Mouse (Mus musculus): ENCODE data around the gene Cfap206. TPM values are rescaled to one million over a fixed set of nuclear protein-coding genes. Genes with fewer than 3 reads are reported as not detected.
A peak's percentile ranks its signal among the peaks of the same experiment; 100 is the strongest.

The Cfap206 gene
- polyA plus RNA-seq, 1 experiment, result not detected

GRCm38 (mm10) chr4:34686874-34687567 is 43.0 kb downstream of the Cfap206 start, which contains the start of gene Slc35a1:
TSS of gene Slc35a1 (minus strand) at chr4:34687438.
- under 1% methylated on average over 65 of the region's 65 CpGs for WGBS
- no peak for DNase-seq (ENCODE audit: low read depth, low spot score)

DNA sequence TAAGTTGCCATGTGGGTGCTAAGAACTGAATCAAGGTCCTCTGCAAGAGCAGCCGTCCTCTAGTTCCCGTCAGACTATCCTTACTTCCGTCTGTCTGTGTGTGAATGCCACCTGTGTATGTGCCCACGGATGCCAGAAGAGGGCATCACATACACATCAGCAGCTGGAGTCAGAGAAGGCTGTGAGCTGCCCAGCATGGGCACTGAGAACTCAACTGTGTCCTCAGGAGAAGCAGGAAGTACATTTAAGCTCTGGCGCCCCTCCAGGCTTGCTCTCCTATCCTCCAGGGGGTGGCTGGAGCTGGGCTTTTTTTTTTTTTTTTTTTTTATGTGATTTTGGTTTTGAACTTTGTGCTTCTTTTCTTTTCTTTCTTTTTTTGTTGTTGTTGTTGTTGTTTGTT is 49.5 kb downstream of the Cfap206 start:
- 65% methylated on average over 5 of the region's 5 CpGs for WGBS
- no peak for DNase-seq (ENCODE audit: low read depth, low spot score)

- 81% methylated on average over 5 of the region's 5 CpGs for WGBS
- DNase-seq (ENCODE audit: low read depth, low spot score), result no peak
These were observed 56.3 kb downstream of the Cfap206 start for GRCm38 (mm10) chr4:34673721-34674120.

GRCm38 (mm10) chr4:34667923-34668322 is 62.1 kb downstream of the Cfap206 start:
- WGBS, result 83% methylated on average over 5 of the region's 5 CpGs
- no peak for DNase-seq (ENCODE audit: low read depth, low spot score)

- 65% methylated on average over 6 of the region's 6 CpGs for WGBS
- DNase-seq (ENCODE audit: low read depth, low spot score), result no peak
These were observed 68.1 kb downstream of the Cfap206 start for GRCm38 (mm10) chr4:34661927-34662326.

DNA sequence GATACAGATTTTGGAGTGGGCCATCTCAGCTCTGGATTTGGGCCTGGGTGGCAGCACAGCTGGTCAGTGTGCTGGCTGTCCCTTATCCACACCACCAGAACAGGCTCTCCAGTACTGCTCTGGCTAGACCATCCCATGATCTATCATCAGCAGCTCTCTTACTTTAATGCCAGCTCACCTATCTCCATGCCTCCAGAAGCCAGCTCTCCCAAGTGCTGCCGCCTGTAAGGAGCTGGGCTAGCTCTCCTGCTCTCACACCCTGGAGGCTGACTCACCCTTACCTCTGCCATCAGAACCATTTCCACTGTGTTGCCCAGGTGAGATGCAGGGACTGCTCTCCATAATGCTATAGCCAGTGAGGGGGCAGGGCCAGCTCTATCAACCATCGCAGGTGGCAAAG is 68.5 kb downstream of the Cfap206 start:
- WGBS, result 90% methylated on average over 2 of the region's 2 CpGs
- DNase-seq (ENCODE audit: low read depth, low spot score), result no peak

- WGBS, result 27% methylated on average over 2 of the region's 2 CpGs
- peak; percentile 61 for DNase-seq (ENCODE audit: low read depth, low spot score)
These were observed 71.0 kb downstream of the Cfap206 start for GRCm38 (mm10) chr4:34659012-34659411.

- 95% methylated on average over 10 of the region's 10 CpGs for WGBS
- DNase-seq (ENCODE audit: low read depth, low spot score), result no peak
These were observed 73.9 kb downstream of the Cfap206 start for GRCm38 (mm10) chr4:34656101-34656500.

DNA sequence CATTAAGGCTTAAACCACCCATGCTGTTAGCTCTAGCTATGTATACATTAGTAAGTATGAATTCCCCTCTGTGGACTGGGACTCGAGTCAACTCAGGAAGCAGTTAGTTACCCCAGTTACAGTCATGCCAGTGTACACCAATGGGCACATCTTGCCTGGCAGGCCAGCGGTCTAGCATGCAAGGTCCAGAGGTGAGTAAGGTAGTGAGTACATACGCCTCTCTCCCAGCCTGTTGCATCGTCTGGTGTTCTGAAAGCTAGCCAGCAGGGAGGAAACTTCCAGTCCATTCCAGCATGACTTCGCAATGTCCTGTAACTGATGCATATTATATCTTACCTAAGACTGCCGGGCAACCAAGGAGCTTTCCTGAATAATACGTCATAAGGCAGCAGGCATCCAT is 76.8 kb downstream of the Cfap206 start:
- 88% methylated on average over 7 of the region's 7 CpGs for WGBS
- no peak for DNase-seq (ENCODE audit: low read depth, low spot score)

GRCm38 (mm10) chr4:34644779-34645178 is 85.2 kb downstream of the Cfap206 start:
- no peak for DNase-seq (ENCODE audit: low read depth, low spot score)

GRCm38 (mm10) chr4:34640731-34641130 is 89.3 kb downstream of the Cfap206 start:
- 96% methylated on average over 3 of the region's 3 CpGs for WGBS
- no peak for DNase-seq (ENCODE audit: low read depth, low spot score)

DNA sequence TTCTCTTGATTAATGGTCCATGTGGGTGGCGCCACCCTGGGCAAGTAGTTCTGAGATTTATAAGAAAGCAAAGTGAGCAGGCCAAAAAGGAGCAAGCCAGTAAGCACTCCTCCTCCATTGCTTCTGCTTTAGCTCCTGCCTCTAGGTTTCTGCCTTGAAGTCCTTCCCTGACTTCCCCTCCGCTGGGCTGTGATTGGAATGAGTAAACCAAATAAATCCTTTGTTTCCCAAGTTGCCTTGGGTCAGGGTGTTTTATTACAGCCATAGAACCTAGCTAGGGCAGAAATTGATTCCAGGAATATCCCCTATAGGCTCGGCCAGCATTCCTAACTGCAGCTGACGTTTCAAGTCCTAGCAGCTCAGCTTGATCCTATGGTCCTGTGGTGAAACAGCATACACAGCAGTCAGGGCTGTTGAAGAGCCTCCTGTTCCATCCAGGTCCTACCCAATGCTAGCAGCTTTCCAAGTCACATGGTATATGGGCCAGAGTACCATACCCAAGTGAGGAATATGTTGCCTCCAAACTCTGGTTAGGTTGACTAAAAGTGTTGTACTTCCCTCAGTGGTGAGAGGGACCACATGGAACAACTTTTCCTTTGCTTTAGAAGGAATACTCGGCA is 90.2 kb downstream of the Cfap206 start:
- 80% methylated on average over 5 of the region's 5 CpGs for WGBS
- DNase-seq (ENCODE audit: low read depth, low spot score), result no peak

Other genes with a start within 250 kb of the Cfap206 start
- 17.9 and 20.6 TPM in 2 replicates for gene Akirin2, start 179.3 kb downstream of the Cfap206 start, polyA plus RNA-seq (2012; rRNA removed)
- gene Orc3, start 115.3 kb downstream of the Cfap206 start, polyA plus RNA-seq (2012; rRNA removed), result 8.9 and 15.1 TPM in 2 replicates
- gene Rars2, start 115.2 kb downstream of the Cfap206 start, polyA plus RNA-seq (2012; rRNA removed), result 14.7 and 14.8 TPM in 2 replicates
- gene Slc35a1, start 42.8 kb downstream of the Cfap206 start, polyA plus RNA-seq (2012; rRNA removed), result 13.1 and 15.5 TPM in 2 replicates
- gene Gm136, start 26.1 kb upstream of the Cfap206 start, polyA plus RNA-seq (2012; rRNA removed), result not detected in 2 replicates
- 4.9 and 5.6 TPM in 2 replicates for gene Smim8, start 48.2 kb upstream of the Cfap206 start, polyA plus RNA-seq (2012; rRNA removed)
- 1.2 and 2.9 TPM in 2 replicates for gene Zfp292, start 152.8 kb upstream of the Cfap206 start, polyA plus RNA-seq (2012; rRNA removed)
- gene Cga, start 163.6 kb upstream of the Cfap206 start, polyA plus RNA-seq (2012; rRNA removed), result not detected in 2 replicates

Measured in large intestine, adult 2 months (tissue).